In the genomic region with DNA sequence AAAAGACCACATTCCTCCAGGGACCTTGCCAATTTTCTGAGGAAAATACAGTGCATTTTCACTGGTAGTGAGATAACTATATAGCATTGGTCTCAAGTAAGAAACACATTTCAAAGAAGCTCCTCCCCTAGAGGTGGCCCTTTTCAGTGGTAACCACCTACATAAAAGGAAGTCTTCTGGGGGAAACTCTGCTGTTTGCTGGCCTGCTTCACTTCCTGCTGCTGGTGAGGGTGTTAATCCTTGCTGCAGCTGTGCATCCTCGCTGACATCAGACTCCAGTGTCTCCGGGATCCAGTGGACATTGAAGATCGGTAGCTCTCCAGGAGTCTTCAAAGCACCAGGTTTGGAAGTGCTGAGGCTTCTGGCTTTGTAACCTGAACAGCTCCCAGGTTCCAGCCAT, we compare ENCODE assay signal across 12 mouse cellular contexts. TPM values are rescaled to one million over a fixed set of nuclear protein-coding genes. Genes with fewer than 3 reads are reported as not detected.
DNase-seq lines count a peak whose midpoint lies in the region; ATAC-seq and TF ChIP-seq lines count a peak whose summit lies in the region.
"Not testable (repeated sequence)": the region's sequence is repeated elsewhere in the genome, so short reads cannot be mapped to it uniquely, and the experiment has no call there.
"Had no signal": no experiment of that assay in that cellular context is flagged by ENCODE, and none has a peak within 500 bp of the region (broad histone marks: within the 10 kb centered on the region; RNA-seq: fewer than 3 reads in every experiment).

A gene (plus strand): TSS at position 278 of the 400 bp plus-strand sequence.

- H3K9ac ChIP-seq in intestine, embryonic 16.5 days (ENCODE audit: low read depth, low read length), result not testable (repeated sequence)

- not testable (repeated sequence) for H3K27me3 ChIP-seq in intestine, embryonic 16.5 days (replicated peaks; ENCODE audit: control insufficient read depth, insufficient read depth, low read length); splenic B cell, adult 2 months (ENCODE audit: control insufficient read depth, insufficient read depth, low read length, poor library complexity, severe bottlenecking)

- intact Hi-C loops in heart, postnatal 25 days (cut with DNase I), result not testable (repeated sequence)

- H3K4me3 ChIP-seq in bone marrow, adult 2 months (replicated peaks; ENCODE audit: control insufficient read depth, low read depth, low read length), result not testable (repeated sequence)
- H3K4me3 ChIP-seq in intestine, embryonic 16.5 days (ENCODE audit: low read length), result peak within 1 kb of the TSS; percentile 22

- TF ChIP-seq POLR2A in bone marrow, adult 2 months (IDR thresholded peaks at IDR 0.05; ENCODE audit: borderline replicate concordance, control insufficient read depth, low read depth, low read length), result not testable (repeated sequence)

- 0% methylated on average over 3 of the region's 3 CpGs for WGBS in bone marrow, adult 2 months
- WGBS in intestine, embryonic 16.5 days, result 40% methylated on average over 3 of the region's 3 CpGs

- not testable (repeated sequence) for TF ChIP-seq CTCF in bone marrow, adult 2 months (IDR thresholded peaks at IDR 0.05; ENCODE audit: control insufficient read depth, insufficient read depth, low read length)

- peak within 1 kb of the TSS; percentile 33 for H3K4me2 ChIP-seq in intestine, embryonic 16.5 days (ENCODE audit: low read depth, low read length)

- H3K36me3 ChIP-seq in intestine, embryonic 16.5 days (ENCODE audit: control insufficient read depth, insufficient read depth, low read length); splenic B cell, adult 2 months (ENCODE audit: control insufficient read depth, insufficient read depth, low read length, poor library complexity, severe bottlenecking): not testable (repeated sequence)

- H3K27ac ChIP-seq in bone marrow, adult 2 months (ENCODE audit: control insufficient read depth, insufficient read depth, low read depth, low read length, poor library complexity), result not testable (repeated sequence)
- H3K27ac ChIP-seq in intestine, embryonic 16.5 days (ENCODE audit: low read length), result peak within 1 kb of the TSS; percentile 54

- peak; percentile 39 for DNase-seq in CD4-positive helper T cell, adult 2 months (ENCODE audit: low read depth, low spot score)
- peak; percentile 97 for DNase-seq in heart, adult 11 months
- peak; percentile 7 for DNase-seq in heart, postnatal 25 days (ENCODE audit: low spot score)
- DNase-seq in splenic B cell, adult 2 months (ENCODE audit: low read depth, low spot score), result peak; percentile 42
- DNase-seq in thymus, postnatal 14 days, result peak; percentile 55

- not testable (repeated sequence) for H3K9me3 ChIP-seq in intestine, embryonic 16.5 days (ENCODE audit: control insufficient read depth, low read length)

- peak; percentile 78 for ATAC-seq in intestine, embryonic 16.5 days
- peak; percentile 75 for ATAC-seq in monocyte, adult 5-6 weeks (replicated peaks; ENCODE audit: insufficient number of reproducible peaks, low FRiP score, low TSS enrichment, poor library complexity, severe bottlenecking)

- not testable (repeated sequence) for H3K4me1 ChIP-seq in bone marrow, adult 2 months (ENCODE audit: control insufficient read depth, insufficient read depth, low read length); intestine, embryonic 16.5 days (ENCODE audit: control insufficient read depth, insufficient read depth, low read length)

RNA-seq across cellular contexts. Expression of the gene that starts here (rescaled TPM):
- polyA plus RNA-seq in bone marrow, adult 2 months (2011; ENCODE audit: insufficient read depth, insufficient read length, low replicate concordance, missing spikeins), result 12.7 and 25.8 TPM in 2 replicates
- 10 to 100 TPM; 18.8 to 23.8 TPM for total RNA-seq in heart, postnatal 25 days (2021)
- 93.5 and 105 TPM in 2 replicates for polyA plus RNA-seq in intestine, embryonic 16.5 days (2015; fragmentation: Nextera tagmentation; extraction: Ambion mirVana)
- 49.1 to 75.5 TPM (median 56.6 TPM) in 3 replicates for total RNA-seq in monocyte, adult 5-6 weeks (2017)
- total RNA-seq: left cerebral cortex, postnatal 14 days had no signal
- polyA plus RNA-seq: forebrain, embryonic 12.5 days; midbrain, embryonic 16.5 days; Patski had no signal

Comparison
In these comparisons a context has a peak if more than half of its experiments do, and no peak if none do; other contexts are left out.
1. DNase-seq: peak in every context shown above with its lines; median percentile 97 in heart, adult 11 months; 55 in thymus, postnatal 14 days; 42 in splenic B cell, adult 2 months; 39 in CD4-positive helper T cell, adult 2 months; 7 in heart, postnatal 25 days.